Mouse (Mus musculus) inflammation-experienced regulatory T-cells, adult 16 weeks (primary cell): ENCODE results near the gene Eif3m. TPM values are rescaled to one million over a fixed set of nuclear protein-coding genes. Genes with fewer than 3 reads are reported as not detected.

ENCODE experiments used
- polyA plus RNA-seq: library from polyadenylated mRNA; unstranded; fragments of 100-300 nt; shearing (Covaris generic); gene quantifications from one replicate; pipeline ENCODE4 v1.2.1, GENCODE M21; 2017

The Eif3m gene
- polyA plus RNA-seq: 300 TPM

DNA sequence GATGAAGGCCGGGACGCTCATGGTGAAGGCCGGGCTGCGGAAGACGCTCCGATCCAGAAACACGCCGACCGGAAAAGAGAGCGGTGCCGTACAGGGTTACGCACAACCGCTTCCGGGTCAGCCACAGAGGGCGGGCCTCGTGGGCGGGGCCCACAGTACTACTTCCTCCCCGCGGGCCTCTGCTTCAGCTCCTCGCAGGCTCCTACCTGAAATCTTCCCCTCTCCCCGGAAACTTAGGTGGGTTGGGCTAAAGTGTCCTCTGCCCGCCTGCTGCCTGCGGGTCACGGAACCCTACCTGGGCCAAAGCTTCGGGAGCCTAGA is at the start of gene Eif3m:
Gene Eif3m (minus strand): TSS at position 114 of the 321 bp plus-strand sequence.

Other genes starting within 250 kb of the Eif3m start
- gene Qser1, start 200.3 kb downstream of the Eif3m start, polyA plus RNA-seq: 1.1 TPM
- 3.5 TPM for gene Prrg4, start 167.2 kb downstream of the Eif3m start, polyA plus RNA-seq
- gene Ccdc73, start 149.3 kb downstream of the Eif3m start, polyA plus RNA-seq: 1.6 TPM
- gene Gm11060, start 74.9 kb upstream of the Eif3m start, polyA plus RNA-seq: not detected
- gene Wt1, start 109.4 kb upstream of the Eif3m start, polyA plus RNA-seq: not detected
- not detected for gene Them7, start 207.2 kb upstream of the Eif3m start, polyA plus RNA-seq